Mouse (Mus musculus) G1E-ER4 (cell line): ENCODE results near the gene Rnase12. TPM values are rescaled to one million over a fixed set of nuclear protein-coding genes. Genes with fewer than 3 reads are reported as not detected.

Experiments used
- GATA1 ChIP-seq: IDR thresholded peaks from one replicate; pipeline ENCODE4 v1.8.0; 2012; ENCODE audit warnings: low read length, inconsistent platforms
- polyA plus RNA-seq: library from polyadenylated mRNA; stranded (reverse); fragments of >175 nt; gene quantifications from 2 replicates; pipeline ENCODE4 v1.2.3, GENCODE M21; 2012

The Rnase12 gene
- polyA plus RNA-seq, 1 experiment: not detected

DNA sequence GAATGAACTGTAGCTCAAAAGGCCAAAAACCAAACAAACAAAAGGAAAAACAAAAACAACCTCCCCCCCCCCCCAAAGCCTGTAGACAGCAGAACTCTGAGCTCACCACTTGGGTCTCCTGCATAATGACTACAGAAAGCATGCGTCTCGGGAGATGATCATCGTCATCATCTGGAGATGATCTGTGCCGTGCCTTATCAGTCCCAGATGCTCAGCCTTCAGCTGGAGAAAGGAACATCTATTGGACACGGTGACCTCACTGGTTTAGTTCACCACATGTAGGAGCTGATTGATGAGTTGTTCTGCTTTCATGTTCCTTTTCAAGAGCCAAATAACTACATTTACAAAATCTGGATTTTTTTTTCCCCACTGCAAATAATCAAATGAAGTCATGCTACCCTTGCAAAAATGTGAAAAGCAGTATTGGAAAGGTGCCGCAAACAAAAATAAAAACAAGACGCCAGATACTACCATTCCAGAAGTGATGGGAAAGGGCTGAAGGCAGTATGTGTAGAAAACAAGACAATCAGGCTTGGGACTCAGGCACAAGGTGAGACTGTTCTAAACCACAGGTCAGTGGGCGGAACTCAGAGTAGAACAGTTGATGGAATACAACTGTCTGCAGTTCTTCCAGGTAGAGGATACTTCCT lies 50.2 kb downstream of the Rnase12 start, which contains the start of gene Rnase10:
TSS of gene Rnase10 (plus strand) at position 600 of the 650 bp plus-strand sequence.
- TF ChIP-seq GATA1: no peak

Other genes with a start within 250 kb of the Rnase12 start
- 0.11 and 0.15 TPM in 2 replicates for gene Ccnb1ip1, start 249.9 kb downstream of the Rnase12 start, polyA plus RNA-seq
- 5.4 and 6.2 TPM in 2 replicates for gene Parp2, start 249.8 kb downstream of the Rnase12 start, polyA plus RNA-seq
- 1.2 and 1.5 TPM in 2 replicates for gene Tep1, start 187.1 kb downstream of the Rnase12 start, polyA plus RNA-seq
- not detected in 2 replicates for gene Klhl33, start 160.2 kb downstream of the Rnase12 start, polyA plus RNA-seq
- gene Osgep, start 132.8 kb downstream of the Rnase12 start, polyA plus RNA-seq: 46.1 and 70.5 TPM in 2 replicates
- gene Apex1, start 132.7 kb downstream of the Rnase12 start, polyA plus RNA-seq: 204 and 236 TPM in 2 replicates
- 74.0 and 135 TPM in 2 replicates for gene Pip4p1, start 126.8 kb downstream of the Rnase12 start, polyA plus RNA-seq
- gene Pnp, start 126.6 kb downstream of the Rnase12 start, polyA plus RNA-seq: 0.79 and 1.1 TPM in 2 replicates
- 0.12 and 1.1 TPM in 2 replicates for gene Gm49342, start 113.1 kb downstream of the Rnase12 start, polyA plus RNA-seq
- gene Pnp2, start 101.7 kb downstream of the Rnase12 start, polyA plus RNA-seq: not detected in 2 replicates
- gene Rnase10, start 49.9 kb downstream of the Rnase12 start, polyA plus RNA-seq: not detected in 2 replicates
- gene Rnase9, start 15.8 kb downstream of the Rnase12 start, polyA plus RNA-seq: not detected in 2 replicates
- not detected in 2 replicates for gene Rnase11, start 7.5 kb downstream of the Rnase12 start, polyA plus RNA-seq
- not detected in 2 replicates for gene Olfr750, start 16.8 kb upstream of the Rnase12 start, polyA plus RNA-seq
- gene Rnase4, start 33.4 kb upstream of the Rnase12 start, polyA plus RNA-seq: not detected in 2 replicates
- gene Ang, start 33.5 kb upstream of the Rnase12 start, polyA plus RNA-seq: not detected in 2 replicates
- not detected in 2 replicates for gene Eddm3b, start 56.8 kb upstream of the Rnase12 start, polyA plus RNA-seq
- gene Rnase6, start 66.2 kb upstream of the Rnase12 start, polyA plus RNA-seq: 0.03 TPM in 1 of 2 replicates, not detected in the other
- gene Rnase1, start 89.1 kb upstream of the Rnase12 start, polyA plus RNA-seq: not detected in 2 replicates
- not detected in 2 replicates for gene Rnase2b, start 104.6 kb upstream of the Rnase12 start, polyA plus RNA-seq
- gene Ang2, start 141.5 kb upstream of the Rnase12 start, polyA plus RNA-seq: not detected in 2 replicates
- not detected in 2 replicates for gene Ear14, start 145.7 kb upstream of the Rnase12 start, polyA plus RNA-seq
- not detected in 2 replicates for gene Rnase2a, start 198.5 kb upstream of the Rnase12 start, polyA plus RNA-seq